Mouse (Mus musculus): ENCODE measurements around the gene Mark2. TPM values are rescaled to one million over a fixed set of nuclear protein-coding genes. Genes with fewer than 3 reads are reported as not detected.

Gene Mark2
- polyA plus RNA-seq, 1 experiment from 2014 or later, result 32.6 TPM

DNA sequence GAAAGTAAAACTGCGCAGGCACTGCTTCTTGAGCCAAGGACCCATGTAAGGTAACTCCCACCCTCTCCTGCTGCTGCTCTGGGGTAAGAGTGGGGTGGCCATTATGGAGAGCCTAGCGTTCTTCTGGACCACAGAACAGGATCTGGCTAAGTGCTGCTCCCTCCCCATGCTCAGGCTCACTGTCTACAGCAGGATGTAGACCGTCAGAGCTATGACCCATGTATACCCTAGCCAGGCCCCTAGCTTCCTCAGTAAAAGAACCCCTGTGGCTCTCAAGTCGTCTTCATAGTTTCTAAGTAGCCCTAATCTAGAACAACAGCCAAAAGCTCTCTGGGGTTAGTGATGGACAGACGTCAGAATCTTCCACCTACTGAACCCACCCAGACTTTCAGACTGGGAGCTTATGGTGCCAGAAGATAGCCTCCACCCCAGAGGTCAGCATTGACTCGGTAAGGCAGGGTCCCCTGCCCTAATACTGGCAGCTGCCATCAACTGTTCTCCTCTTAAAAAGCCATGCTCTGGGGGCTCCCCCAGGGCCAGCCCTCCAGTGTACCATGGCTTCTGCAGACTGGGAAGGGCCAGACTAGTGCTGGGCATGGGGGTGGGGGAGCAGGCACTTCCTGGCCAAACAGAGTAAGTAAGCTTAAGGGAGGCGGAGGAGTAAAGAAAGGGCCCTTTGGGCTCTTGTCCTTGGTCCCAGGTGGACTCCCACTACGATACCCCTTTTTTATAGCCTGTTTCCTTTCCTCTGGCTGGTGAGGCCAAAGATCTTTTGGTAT is 47.4 kb downstream of the Mark2 start:
- H3K4me2 ChIP-seq (ENCODE audit: low read length), result no peak overlapping the region
- H3K27ac ChIP-seq (ENCODE audit: low read depth, low read length), result no peak overlapping the region
- no peak for ATAC-seq
- peaks cover 13% of the 10 kb centered on the region for H3K36me3 ChIP-seq (ENCODE audit: control insufficient read depth, insufficient read depth, low read length)
- H3K4me1 ChIP-seq (ENCODE audit: control insufficient read depth, insufficient read depth, low read length), result peaks cover 4% of the 10 kb centered on the region; the same call in 1 of the 2 replicates
- H3K27me3 ChIP-seq (replicated peaks; ENCODE audit: control insufficient read depth, insufficient read depth, low read length), result no peaks in the 10 kb centered on the region
- no peak overlapping the region for H3K4me3 ChIP-seq (ENCODE audit: low read depth, low read length)
- WGBS, result 76% methylated on average over 8 of the region's 8 CpGs
- H3K9me3 ChIP-seq (replicated peaks; ENCODE audit: control insufficient read depth, low read length), result no peaks in the 10 kb centered on the region
- H3K9ac ChIP-seq (ENCODE audit: low read length), result no peak overlapping the region
- DNase-seq (ENCODE audit: low spot score), result no peak

DNA sequence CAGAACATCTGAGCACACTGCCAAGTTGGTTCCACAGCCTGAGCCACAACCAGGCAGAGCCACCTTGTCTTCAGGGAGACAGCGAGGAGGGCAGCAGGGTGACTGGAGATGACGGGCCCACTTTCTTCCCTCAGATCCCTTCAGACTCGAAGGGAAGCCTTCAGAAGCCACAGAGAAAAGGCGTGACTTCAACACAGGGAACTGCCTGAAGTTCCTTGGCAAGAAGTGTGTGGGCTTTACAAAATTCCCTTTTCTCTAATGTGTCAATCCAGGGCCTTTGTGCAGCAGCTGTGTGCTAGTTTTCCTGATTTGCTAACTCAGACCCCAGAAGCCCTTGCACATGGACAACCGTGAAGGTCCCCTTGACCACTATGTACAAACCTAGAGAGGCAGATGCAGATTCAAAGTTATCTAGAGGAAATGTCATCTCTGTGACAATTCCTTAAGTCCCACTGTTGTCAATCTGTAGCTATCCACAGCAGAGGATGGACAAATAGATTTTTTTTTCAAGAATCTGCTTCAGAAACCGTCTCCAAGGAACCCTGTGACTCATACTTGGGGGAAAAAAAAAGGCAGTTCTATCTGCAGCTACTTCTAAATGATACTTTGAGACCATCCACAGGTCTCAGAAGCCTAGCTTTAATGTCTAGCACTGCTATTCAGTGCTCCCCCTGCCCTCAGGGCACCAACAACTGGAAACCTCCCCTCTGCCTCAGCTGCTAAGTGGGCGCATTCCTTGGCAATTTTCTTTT is 49.5 kb downstream of the Mark2 start:
- ATAC-seq (no peak), DNase-seq (ENCODE audit: low spot score) (no peak)
- no peak overlapping the region for H3K4me2 ChIP-seq (ENCODE audit: low read length)
- H3K36me3 ChIP-seq (ENCODE audit: control insufficient read depth, insufficient read depth, low read length), result peaks cover 24% of the 10 kb centered on the region
- H3K9me3 ChIP-seq (replicated peaks; ENCODE audit: control insufficient read depth, low read length), result no peaks in the 10 kb centered on the region
- WGBS, result 76% methylated on average over 7 of the region's 7 CpGs
- no peak overlapping the region for H3K4me3 ChIP-seq (ENCODE audit: low read depth, low read length)
- no peaks in the 10 kb centered on the region for H3K27me3 ChIP-seq (replicated peaks; ENCODE audit: control insufficient read depth, insufficient read depth, low read length)
- no peak overlapping the region for H3K9ac ChIP-seq (ENCODE audit: low read length)
- 0 out of 2 replicates have a peak overlapping the region, but pooled peaks have one; percentile 21 for H3K27ac ChIP-seq (ENCODE audit: low read depth, low read length)
- peaks cover 4% of the 10 kb centered on the region; the same call in 1 of the 2 replicates for H3K4me1 ChIP-seq (ENCODE audit: control insufficient read depth, insufficient read depth, low read length)

DNA sequence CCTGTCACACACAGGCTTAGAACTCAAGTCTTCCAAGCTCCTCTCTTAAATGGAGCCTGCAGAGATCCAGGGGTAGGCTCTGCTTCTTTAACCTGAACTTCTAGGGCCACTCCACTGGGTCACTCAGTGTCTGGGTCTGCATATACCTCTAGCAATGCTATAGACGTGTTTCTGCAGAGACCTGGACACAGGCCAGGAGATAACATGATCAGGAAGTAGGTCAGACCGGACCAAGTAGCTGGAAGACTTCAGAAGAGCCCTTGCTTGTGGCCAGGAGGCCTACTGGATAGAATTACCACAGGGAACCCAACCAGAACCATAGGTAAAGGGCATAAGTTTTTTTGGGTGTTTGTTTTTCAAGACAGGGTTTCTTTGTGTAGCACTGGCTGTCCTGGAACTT is 51.9 kb downstream of the Mark2 start:
- no peaks in the 10 kb centered on the region for H3K27me3 ChIP-seq (replicated peaks; ENCODE audit: control insufficient read depth, insufficient read depth, low read length)

DNA sequence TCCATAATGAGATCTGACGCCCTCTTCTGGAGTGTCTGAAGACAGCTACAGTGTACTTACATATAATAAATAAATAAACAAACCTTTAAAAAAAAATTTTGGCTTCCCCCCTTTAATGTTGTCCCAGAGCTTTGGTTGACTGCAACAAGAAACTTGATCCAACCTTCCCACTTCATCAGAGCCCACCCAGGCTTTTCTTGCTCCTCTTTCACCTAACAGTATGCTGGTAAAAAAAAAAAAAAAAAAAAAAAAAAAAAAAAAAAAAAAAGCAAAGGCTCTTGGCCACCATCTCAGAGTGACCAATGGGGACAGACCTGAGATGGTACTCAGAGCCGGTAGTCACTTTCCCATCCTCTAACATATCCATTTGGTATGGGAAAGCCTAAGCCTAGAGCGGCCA is 53.4 kb downstream of the Mark2 start:
- Histone ChIP-seq H3K27ac (ENCODE audit: low read depth, low read length) (no peak overlapping the region), H3K4me1 (ENCODE audit: control insufficient read depth, insufficient read depth, low read length) (peaks cover 4% of the 10 kb centered on the region; the same call in 1 of the 2 replicates), H3K36me3 (ENCODE audit: control insufficient read depth, insufficient read depth, low read length) (peaks cover 58% of the 10 kb centered on the region), H3K9me3 (replicated peaks; ENCODE audit: control insufficient read depth, low read length) (no peaks in the 10 kb centered on the region), H3K4me2 (ENCODE audit: low read length) (no peak overlapping the region), H3K9ac (ENCODE audit: low read length) (no peak overlapping the region), H3K27me3 (replicated peaks; ENCODE audit: control insufficient read depth, insufficient read depth, low read length) (no peaks in the 10 kb centered on the region), H3K4me3 (ENCODE audit: low read depth, low read length) (no peak overlapping the region)
- no peak for DNase-seq (ENCODE audit: low spot score)
- WGBS, result 93% methylated on average over 3 of the region's 3 CpGs
- no peak for ATAC-seq

More for the DNA sequence above, 51.9 kb downstream of the Mark2 start:
- Histone ChIP-seq H3K9me3 (replicated peaks; ENCODE audit: control insufficient read depth, low read length) (no peaks in the 10 kb centered on the region), H3K4me1 (ENCODE audit: control insufficient read depth, insufficient read depth, low read length) (peaks cover 4% of the 10 kb centered on the region; the same call in 1 of the 2 replicates), H3K4me2 (ENCODE audit: low read length) (no peak overlapping the region), H3K9ac (ENCODE audit: low read length) (no peak overlapping the region), H3K4me3 (ENCODE audit: low read depth, low read length) (no peak overlapping the region), H3K36me3 (ENCODE audit: control insufficient read depth, insufficient read depth, low read length) (peaks cover 43% of the 10 kb centered on the region), H3K27ac (ENCODE audit: low read depth, low read length) (no peak overlapping the region)
- WGBS, result 79% methylated on average over 2 of the region's 2 CpGs
- no peak for ATAC-seq
- no peak for DNase-seq (ENCODE audit: low spot score)

DNA sequence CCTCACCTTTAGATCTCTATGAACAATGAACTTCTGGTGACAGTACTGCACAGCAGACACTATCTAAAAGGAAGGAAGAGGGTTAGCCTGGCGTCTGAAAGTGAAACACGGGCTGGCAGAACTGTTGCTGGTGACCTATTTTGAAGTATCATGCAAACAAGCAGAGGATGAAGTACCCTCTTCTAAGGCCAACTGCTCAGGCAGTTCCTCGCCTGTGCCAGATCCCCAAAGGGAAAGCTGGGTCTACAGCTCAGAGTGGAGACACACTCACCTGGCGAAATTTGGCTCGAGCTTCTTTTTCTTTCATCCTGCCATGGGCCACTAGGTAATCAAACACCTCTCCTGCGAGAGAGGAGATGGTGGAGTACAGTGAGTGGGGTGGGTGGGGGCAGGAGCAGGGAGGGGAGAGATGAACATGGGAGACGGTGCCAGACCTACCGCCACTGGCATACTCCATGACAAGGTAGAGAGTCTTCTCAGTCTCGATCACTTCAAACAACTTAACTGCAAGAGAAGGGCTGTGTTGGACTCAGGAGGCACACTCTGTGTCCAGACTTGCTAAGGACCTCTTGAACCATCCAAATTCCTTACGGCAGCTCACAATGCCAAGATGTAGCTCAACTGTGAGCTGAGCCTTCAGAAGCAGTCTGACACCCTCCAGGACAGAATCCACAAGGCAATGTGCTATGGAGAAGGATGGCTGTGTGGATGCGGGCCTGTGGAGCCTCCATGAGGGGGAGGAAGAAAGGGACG is 54.9 kb downstream of the Mark2 start:
- no peak overlapping the region for H3K4me2 ChIP-seq (ENCODE audit: low read length)
- no peak overlapping the region for H3K4me3 ChIP-seq (ENCODE audit: low read depth, low read length)
- DNase-seq (ENCODE audit: low spot score) (no peak), ATAC-seq (no peak)
- 90% methylated on average over 12 of the region's 12 CpGs for WGBS
- H3K4me1 ChIP-seq (ENCODE audit: control insufficient read depth, insufficient read depth, low read length), result no peaks in the 10 kb centered on the region
- no peaks in the 10 kb centered on the region for H3K27me3 ChIP-seq (replicated peaks; ENCODE audit: control insufficient read depth, insufficient read depth, low read length)
- H3K9ac ChIP-seq (ENCODE audit: low read length), result no peak overlapping the region
- no peak overlapping the region for H3K27ac ChIP-seq (ENCODE audit: low read depth, low read length)
- H3K36me3 ChIP-seq (ENCODE audit: control insufficient read depth, insufficient read depth, low read length), result peaks cover 74% of the 10 kb centered on the region
- no peaks in the 10 kb centered on the region for H3K9me3 ChIP-seq (replicated peaks; ENCODE audit: control insufficient read depth, low read length)

DNA sequence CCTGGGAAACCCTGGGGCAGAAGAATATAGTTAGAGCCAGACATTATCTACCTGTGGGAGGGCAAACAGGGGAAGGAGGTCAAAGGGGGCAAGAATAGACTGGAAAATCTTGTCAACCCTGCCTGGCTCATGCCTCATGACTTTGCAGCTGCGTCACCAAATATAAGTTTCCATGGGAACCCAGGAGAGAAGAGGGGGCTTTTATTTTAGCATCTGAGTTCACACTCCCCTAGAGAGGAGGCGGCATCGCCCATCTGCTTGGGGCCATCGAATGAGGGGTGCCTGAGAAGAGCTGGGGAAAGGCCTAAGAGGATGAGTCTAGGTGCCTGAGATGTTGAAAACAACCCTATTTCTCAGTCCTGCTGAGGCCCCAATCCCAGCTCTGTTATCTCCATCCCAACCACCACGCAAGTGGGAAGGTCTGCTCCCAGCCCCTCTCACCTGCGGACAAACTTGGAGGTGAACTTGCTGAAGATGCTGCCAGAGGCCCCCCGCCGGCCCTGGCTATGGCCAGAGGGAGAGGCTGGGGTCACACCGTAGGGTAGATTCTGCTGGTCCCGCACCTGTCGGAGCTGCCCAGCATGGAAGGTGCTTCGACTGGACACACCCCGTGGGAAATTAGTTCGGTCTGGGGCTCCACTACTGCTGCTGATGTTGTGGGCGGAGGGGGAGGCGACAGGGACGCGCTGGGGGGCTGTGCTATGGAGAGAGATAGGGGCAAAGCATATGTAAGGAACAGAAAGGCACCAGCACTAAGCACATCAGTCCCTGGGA is 60.9 kb downstream of the Mark2 start:
- Histone ChIP-seq H3K4me2 (ENCODE audit: low read length) (no peak overlapping the region), H3K4me3 (ENCODE audit: low read depth, low read length) (no peak overlapping the region), H3K27ac (ENCODE audit: low read depth, low read length) (0 out of 2 replicates have a peak overlapping the region, but pooled peaks have one; percentile 23), H3K4me1 (ENCODE audit: control insufficient read depth, insufficient read depth, low read length) (peaks cover 10% of the 10 kb centered on the region), H3K9me3 (replicated peaks; ENCODE audit: control insufficient read depth, low read length) (no peaks in the 10 kb centered on the region), H3K9ac (ENCODE audit: low read length) (no peak overlapping the region), H3K36me3 (ENCODE audit: control insufficient read depth, insufficient read depth, low read length) (peaks cover 97% of the 10 kb centered on the region), H3K27me3 (replicated peaks; ENCODE audit: control insufficient read depth, insufficient read depth, low read length) (no peaks in the 10 kb centered on the region)
- no peak for DNase-seq (ENCODE audit: low spot score)
- no peak for ATAC-seq
- WGBS, result 89% methylated on average over 18 of the region's 18 CpGs

DNA sequence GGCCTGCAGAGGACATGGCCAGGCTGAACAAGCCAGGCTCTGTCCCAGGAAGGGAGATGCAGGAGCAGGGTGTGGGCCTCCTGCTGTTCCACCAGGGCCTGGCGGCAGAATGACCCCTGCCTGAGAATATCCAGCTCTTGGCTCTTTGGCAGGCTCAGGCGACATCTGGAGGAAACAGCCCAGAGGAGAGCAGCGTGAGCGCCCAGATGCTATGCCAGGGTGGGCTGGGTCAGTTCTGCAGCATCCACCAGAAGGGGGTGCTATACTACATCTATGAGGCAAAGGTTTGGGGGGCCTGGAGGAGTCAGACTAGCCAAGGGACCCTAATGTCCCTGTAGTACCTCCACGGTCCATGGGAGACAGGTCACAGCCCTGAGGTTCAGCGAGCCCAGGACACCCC is 62.5 kb downstream of the Mark2 start:
- Histone ChIP-seq H3K27me3 (replicated peaks; ENCODE audit: control insufficient read depth, insufficient read depth, low read length) (no peaks in the 10 kb centered on the region), H3K36me3 (ENCODE audit: control insufficient read depth, insufficient read depth, low read length) (peaks cover 100% of the 10 kb centered on the region), H3K4me3 (ENCODE audit: low read depth, low read length) (no peak overlapping the region), H3K9ac (ENCODE audit: low read length) (0 out of 2 replicates have a peak overlapping the region, but pooled peaks have one; percentile 17), H3K4me2 (ENCODE audit: low read length) (no peak overlapping the region), H3K27ac (ENCODE audit: low read depth, low read length) (0 out of 2 replicates have a peak overlapping the region, but pooled peaks have one; percentile 29), H3K4me1 (ENCODE audit: control insufficient read depth, insufficient read depth, low read length) (peaks cover 25% of the 10 kb centered on the region), H3K9me3 (replicated peaks; ENCODE audit: control insufficient read depth, low read length) (no peaks in the 10 kb centered on the region)
- ATAC-seq (no peak), DNase-seq (ENCODE audit: low spot score) (peak; percentile 69)
- WGBS, result 31% methylated on average over 6 of the region's 6 CpGs
